Mouse (Mus musculus): ENCODE data around the gene C1qtnf5.

DNA sequence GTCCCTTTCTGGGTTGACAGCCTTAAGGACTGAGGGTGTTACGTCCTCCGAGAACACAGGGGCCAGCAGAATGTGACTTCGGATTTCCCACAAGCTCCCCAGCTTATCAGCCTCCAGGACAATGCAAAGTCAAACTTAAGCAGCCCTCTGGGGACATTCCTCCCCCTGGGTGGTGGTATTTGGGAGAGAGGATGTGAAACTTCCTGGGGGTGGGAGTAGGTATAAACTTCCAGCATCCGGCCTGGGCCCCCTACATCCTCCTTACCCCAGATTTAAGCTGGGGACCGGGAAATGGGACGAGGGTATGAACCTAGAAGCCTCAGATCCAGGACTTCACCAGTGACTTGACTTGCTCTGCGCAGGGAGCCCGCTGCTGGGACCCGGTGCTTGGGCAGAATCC, 22.6 kb downstream of the C1qtnf5 start:
- TF ChIP-seq CTCF (IDR thresholded peaks at IDR 0.05; ENCODE audit: borderline replicate concordance, insufficient read depth, low read depth, low read length) (no peak), POLR2A (IDR thresholded peaks at IDR 0.05; ENCODE audit: borderline replicate concordance, insufficient read depth, low read length) (no peak)

Measured in cerebellum, adult 2 months (tissue).